Mouse (Mus musculus) bone marrow macrophage, adult 2 months (primary cell): ENCODE measurements at regions not wholly inside any gene's neighbourhood (a gene's known extent, or its start where the extent isn't known, plus 50 kb on each side); places are given as distances from the start of the nearest gene placed in this dataset.

Source experiments
- H3K27ac ChIP-seq: 2 replicates; pipeline ENCODE4 v1.5.1; 2012; ENCODE audit warnings: low read depth, low read length; ENCODE audit not compliant: insufficient read depth
- H3K4me1 ChIP-seq: 2 replicates; pipeline ENCODE4 v1.6.1; 2012; ENCODE audit warnings: low read length; ENCODE audit not compliant: control insufficient read depth, insufficient read depth
- H3K4me3 ChIP-seq: 2 replicates; pipeline ENCODE4 v1.5.1; 2012; ENCODE audit warnings: mild to moderate bottlenecking, low read length, moderate library complexity; ENCODE audit not compliant: insufficient read depth
- CTCF ChIP-seq: IDR thresholded peaks from 2 replicates; pipeline ENCODE4 v1.5.1; 2012; ENCODE audit warnings: low read depth, mild to moderate bottlenecking, low read length, moderate library complexity
- POLR2A ChIP-seq: IDR thresholded peaks from 2 replicates; pipeline ENCODE4 v1.6.1; 2012; ENCODE audit warnings: mild to moderate bottlenecking, low read depth, low read length, borderline replicate concordance

DNA sequence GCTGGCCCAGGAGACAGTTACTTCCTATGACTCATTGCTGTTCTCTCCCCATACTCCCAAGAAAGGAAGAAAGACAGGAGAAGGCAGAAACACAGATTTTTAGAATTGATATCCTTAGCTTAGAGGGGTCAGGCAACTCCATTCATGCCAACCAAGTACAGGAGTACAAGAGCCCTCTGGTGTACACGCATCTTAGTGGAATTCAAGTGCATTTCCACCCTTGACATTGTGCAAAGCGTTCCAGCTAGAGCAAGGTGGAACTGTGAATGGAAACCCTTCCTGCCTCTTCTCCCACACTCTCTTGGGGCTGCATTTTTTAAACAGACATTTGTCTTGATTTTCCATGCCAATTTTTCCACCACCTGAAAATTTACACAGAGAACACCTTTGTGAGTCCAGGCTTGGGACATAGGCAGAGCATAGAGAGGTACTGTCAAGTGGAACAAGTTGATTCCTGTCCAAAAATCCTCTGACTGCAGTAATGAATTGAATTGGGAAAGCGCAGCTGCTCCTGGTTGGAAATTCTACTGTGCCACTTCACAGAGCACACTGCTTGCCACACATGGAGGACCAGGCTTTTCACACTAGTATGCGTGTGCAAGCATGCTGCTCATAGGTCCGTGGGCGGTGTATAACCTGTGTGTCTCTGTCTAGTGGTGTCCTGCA lies 110.4 kb downstream of the Setd4 start:
- no peak for TF ChIP-seq POLR2A
- no peak for TF ChIP-seq CTCF
- no peak overlapping the region for H3K27ac ChIP-seq

DNA sequence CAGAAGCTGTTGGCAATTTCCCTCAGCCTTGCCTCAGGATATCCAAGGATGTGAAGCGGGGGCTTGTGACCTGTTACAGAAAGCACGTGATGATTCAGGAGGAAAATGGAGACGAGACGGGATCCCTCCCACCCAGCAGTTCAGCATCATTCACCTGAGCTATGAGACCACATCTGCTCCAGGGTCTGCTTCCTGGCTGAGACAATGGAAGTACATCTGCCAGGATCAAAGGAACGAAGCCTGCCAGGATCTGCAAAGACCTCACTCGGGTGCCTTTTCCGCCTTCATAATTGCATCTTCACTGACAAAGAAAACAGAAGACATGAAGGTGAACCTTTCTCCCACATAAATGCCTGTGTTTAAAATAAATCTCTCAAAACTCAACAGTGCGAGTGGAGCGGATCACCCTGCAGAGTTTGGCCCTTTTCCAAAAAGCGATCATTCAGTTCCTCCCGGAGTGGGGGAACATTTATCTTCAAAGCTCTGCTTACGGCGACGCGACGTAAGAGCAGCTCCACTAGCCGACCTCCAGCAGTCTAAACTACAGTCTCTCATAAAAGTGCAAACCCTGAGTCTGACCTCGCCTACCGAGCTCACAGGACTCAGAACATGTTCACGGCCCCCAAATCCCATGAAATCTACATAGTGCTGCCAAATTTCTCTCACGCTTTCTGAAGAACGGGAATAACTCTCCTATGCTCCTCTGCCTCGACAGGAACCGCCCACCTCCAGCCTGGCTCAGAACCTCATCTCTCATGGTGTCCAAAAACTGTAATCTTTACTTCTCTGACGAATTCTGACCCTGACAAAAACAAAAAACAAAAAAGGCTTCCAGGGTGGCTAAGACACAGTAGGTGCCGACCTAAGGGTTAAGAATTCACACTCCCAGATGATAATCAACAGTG lies 117.0 kb downstream of the Setd4 start:
- Histone ChIP-seq H3K4me3 (no peak overlapping the region), H3K27ac (no peak overlapping the region), H3K4me1 (no peaks in the 10 kb centered on the region)
- TF ChIP-seq CTCF (no peak), POLR2A (no peak)

More for the DNA sequence above, 110.4 kb downstream of the Setd4 start:
- H3K4me3 ChIP-seq: no peak overlapping the region
- H3K4me1 ChIP-seq: no peaks in the 10 kb centered on the region; the same call in 1 of the 2 replicates

DNA sequence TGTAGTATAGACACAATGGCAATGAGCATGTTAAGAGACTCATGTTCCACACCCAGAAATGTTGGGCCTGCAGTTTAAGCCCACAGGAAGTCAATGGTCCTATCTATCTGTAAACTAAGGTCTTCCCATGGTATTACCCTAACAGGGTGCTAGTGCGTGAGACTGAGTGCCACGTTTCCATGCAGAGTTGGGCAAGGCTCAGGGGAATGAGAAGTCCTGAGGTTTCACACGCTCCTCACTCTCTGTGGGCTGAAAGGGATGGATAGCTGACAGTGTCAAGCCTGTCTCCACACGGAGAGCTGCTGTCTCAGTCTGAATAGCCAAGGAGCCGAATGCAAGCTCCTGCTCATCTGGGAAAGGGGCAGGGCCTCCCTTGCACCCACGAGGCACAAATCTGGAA lies 133.9 kb downstream of the Setd4 start:
- Histone ChIP-seq H3K27ac (no peak overlapping the region), H3K4me1 (no peaks in the 10 kb centered on the region), H3K4me3 (no peak overlapping the region)
- TF ChIP-seq CTCF (no peak), POLR2A (no peak)

DNA sequence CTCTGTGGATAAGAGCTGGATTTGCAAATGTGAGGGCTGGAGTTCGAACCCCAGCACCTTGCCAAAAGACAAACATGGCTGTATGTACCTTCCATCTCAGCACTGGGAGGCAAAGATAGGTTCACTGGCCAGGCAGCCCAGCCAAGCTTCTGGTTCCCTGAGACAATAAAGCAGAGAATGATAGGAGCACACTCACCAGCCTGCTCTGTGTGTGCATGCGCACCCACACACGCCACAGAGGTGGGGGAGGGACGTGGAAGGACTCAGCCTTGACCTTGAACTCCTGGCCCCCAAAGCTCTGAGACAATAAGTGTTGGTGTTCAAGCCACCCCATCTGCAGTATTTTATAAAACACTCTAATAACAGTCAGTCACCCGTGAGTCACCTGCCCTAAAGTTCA lies 138.1 kb downstream of the Setd4 start:
- H3K27ac ChIP-seq: no peak overlapping the region
- TF ChIP-seq CTCF (no peak), POLR2A (no peak)
- H3K4me1 ChIP-seq: no peaks in the 10 kb centered on the region
- no peak overlapping the region for H3K4me3 ChIP-seq

GRCm38 (mm10) chr16:93464898-93465297 lies 139.0 kb downstream of the Setd4 start:
- Histone ChIP-seq H3K4me3 (no peak overlapping the region), H3K4me1 (no peaks in the 10 kb centered on the region), H3K27ac (no peak overlapping the region)
- TF ChIP-seq CTCF (no peak), POLR2A (no peak)

DNA sequence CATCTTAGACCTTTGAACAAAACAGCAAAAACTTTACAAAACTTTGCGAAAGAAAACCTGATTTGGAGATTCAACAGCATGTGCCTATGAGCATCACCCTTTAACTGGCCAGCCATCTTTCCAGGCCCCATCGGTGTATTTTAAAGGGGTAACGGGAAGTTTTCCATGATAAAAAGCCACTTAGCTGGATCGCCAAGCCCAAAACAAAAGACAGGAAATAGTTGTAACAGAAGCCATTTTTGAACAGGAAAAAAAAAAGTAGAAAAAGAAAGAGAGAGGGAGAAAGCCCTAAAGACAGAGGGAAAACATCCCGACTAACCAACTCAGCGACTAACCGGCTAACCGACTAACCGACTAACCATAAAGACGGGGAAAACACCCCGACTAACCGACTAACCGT lies 140.5 kb downstream of the Setd4 start:
- Histone ChIP-seq H3K4me1 (no peaks in the 10 kb centered on the region), H3K27ac (no peak overlapping the region), H3K4me3 (no peak overlapping the region)
- no peak for TF ChIP-seq POLR2A
- TF ChIP-seq CTCF: no peak

DNA sequence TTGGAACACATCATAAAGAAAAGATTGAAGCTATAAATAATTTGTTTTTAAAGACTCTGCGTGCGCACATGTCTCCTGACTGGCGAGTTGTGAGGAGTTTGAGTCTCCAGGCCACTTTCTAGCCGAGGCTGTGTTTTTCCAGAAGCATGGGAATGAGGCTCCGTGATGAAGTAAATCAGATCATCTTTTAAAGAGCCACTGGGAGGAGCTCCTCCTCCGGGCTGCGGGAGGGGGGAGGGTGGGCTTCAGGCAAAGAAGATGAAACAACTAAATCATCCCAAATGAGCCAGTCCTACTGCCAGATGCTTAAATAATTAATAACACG lies 141.6 kb downstream of the Setd4 start:
- TF ChIP-seq CTCF (no peak), POLR2A (no peak)
- Histone ChIP-seq H3K4me1 (no peaks in the 10 kb centered on the region), H3K27ac (no peak overlapping the region), H3K4me3 (no peak overlapping the region)

DNA sequence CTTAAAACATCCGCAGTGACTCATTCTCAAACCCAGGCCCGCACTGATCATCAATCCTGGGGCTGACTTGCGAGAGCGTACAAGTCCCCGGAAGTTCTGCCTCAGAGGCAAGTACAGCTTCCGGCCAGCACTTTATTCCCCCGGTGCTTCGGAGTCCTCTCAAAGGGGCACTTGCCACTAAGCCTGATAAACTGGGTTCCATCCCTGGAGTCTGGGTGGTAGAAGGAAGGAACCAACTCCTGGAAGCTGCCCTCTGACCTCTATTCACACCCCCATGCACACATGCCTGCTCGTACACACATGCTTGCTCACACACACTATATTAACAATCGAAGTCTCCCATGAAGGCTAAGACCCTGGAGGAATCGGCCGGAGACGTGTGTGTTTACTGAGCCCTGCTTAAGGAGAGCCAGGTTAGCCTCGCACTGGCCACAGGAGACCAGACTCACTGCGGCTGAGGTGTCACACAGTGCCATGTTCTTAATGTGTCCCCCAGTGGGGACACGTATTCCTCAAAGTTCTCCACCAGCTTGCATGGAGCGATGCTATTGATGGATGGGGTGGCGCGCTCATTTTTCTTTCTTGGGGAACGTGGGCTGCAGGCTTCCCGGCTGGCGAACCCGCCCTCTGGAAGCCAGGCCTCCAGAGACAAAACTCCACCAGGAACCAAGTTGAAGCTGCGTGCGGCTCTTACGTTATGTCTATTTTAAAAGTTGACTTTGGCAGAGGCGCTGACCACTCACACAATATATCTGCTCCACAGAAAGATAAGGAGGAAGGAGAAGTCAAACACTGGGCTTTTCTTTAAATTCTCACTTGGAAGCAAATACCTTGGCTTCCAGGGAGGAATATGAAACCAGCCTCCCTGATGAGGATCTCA lies 142.2 kb downstream of the Setd4 start:
- no peak overlapping the region for H3K4me3 ChIP-seq
- no peaks in the 10 kb centered on the region for H3K4me1 ChIP-seq
- H3K27ac ChIP-seq: no peak overlapping the region
- TF ChIP-seq POLR2A: no peak

GRCm38 (mm10) chr16:93459497-93460240 lies 144.2 kb downstream of the Setd4 start:
- TF ChIP-seq CTCF (no peak), POLR2A (no peak)
- no peak overlapping the region for H3K4me3 ChIP-seq

More at GRCm38 (mm10) chr16:93459497-93460240, 144.2 kb downstream of the Setd4 start:
- no peaks in the 10 kb centered on the region for H3K4me1 ChIP-seq
- no peak overlapping the region for H3K27ac ChIP-seq
